Mouse (Mus musculus) neutrophil, adult 65 days (primary cell): ENCODE measurements around the gene Ifna13. TPM values are rescaled to one million over a fixed set of nuclear protein-coding genes. Genes with fewer than 3 reads are reported as not detected.

Experiments used
- total RNA-seq: library from RNA; stranded (reverse); gene quantifications from 2 replicates; pipeline ENCODE4 v1.2.4, GENCODE M21; 2023

Ifna13 gene
- total RNA-seq, result not detected in 2 replicates

DNA sequence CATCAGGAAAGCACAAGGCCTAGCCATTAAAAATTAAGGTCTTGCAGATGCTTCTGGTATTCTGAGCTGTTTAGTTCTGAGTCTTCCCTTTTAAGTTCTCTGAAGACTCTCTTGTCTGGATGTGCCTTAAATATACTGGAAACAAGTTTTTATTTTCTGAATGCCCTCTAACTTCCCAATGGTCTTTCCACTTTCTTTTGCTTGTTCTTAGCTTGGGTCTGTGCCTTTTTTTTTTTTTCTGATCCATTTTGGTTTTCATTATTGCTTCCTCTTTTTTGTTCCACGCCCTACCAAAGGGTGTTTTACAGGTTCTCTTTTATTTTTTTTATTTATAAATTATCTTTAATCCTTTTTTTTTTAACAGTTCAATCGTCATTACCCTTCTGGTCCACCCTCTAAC is at the start of gene Ifna13:
Ifna13 (minus strand) TSS at position 101 of the 400 bp plus-strand sequence.

DNA sequence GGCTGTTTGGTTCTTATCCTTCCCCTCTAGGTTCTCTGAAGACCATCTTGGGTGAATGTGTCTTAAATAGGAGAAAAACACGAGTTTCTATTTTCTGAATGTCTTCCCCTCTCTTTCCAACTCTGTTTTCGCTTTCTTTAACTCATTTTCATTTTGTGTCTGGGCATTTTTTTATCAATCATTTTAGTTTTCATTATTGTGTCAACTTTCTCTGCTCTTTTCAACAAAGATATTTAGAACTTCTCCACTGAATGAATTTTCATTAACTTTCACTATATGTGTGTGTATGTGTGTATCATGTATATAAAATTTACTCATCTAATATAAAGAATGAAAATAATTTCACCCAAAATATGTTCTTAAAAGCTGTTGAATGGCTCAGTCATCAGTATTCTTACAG is 47.0 kb upstream of the Ifna13 start, which contains the start of gene Ifnab:
Ifnab (minus strand) TSS at position 101 of the 400 bp plus-strand sequence.

DNA sequence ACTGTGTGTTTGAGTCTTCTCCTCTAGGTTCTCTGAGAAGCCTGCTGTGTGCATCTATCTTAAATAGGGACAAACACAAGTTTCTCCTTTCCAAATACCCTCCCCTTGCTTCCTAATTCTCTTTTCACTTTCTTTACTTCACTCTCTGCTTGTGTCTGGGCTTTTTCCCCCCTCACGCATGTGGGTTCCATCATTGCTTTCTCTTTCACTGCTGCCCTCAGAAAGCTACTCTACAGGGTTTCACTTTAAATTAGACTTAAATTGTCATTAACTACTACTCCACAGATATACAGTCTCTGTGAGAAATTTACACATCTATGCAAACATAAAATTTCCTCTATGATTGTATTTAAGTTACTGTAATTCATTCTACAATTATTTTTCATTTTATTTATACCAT is 39.6 kb upstream of the Ifna13 start, which contains the start of gene Ifna2:
Ifna2 (minus strand) TSS at position 101 of the 400 bp plus-strand sequence.

DNA sequence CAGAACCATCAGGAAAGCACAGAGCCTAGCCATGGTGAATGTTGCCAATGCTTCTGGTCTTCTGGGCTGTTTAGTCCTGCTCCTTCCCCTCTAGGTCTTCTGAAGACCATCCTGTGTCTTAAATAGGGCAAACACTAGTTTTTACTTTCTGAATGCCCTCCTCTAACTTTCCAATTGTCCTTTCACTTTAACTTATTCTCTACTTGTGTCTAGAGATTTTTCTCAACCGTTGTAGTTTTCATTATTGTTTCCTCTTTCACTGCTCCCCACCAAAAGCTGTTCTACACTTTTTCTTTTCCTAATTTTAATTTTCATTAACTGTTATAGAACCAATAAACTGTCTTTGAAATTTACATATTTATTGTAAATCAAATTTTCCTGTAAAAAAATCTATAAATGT is 32.6 kb upstream of the Ifna13 start, which contains the start of gene Ifna16:
Ifna16 (minus strand) TSS at position 101 of the 400 bp plus-strand sequence.

DNA sequence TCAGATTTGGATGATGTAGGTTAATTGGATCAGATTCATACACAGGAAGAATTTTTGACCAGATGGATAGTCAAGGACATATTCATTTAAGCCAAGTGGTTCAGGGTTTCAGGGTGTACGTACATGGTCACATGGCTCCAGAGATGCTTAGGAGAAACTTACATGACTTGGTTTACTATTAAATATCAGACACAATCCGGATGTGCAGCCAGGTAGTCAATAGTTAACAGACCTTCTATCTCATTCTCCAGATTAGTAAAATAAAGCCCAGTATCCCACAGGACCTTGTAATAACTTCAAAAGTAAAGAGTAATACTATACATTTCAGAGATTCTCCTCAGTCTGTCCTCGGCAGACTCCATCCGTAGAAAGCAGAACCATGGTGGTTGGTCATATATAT is 9.9 kb downstream of the Ifna13 start, which contains the start of gene C87499:
C87499 (minus strand) TSS at position 101 of the 400 bp plus-strand sequence.

DNA sequence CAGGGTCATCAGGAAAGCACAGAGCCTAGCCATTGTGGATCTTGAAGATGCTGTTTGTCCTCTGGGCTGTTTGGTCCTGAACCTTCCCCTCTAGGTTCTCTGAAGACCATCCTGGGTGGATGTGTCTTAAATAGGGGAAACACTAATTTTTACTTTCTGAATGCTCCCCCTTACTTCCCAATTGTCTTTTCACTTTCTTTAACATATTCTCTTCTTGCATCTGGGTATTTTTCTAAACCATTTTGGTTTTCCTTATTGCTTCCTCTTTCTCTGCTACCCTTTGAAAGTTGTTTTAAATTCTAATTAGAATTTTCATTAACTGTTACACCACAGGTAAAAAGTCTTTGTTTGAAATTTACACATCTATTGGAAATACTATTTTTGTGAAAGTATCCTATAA is 41.0 kb downstream of the Ifna13 start, which contains the start of gene Ifna12:
Ifna12 (minus strand) TSS at position 101 of the 400 bp plus-strand sequence.

Other genes starting within 250 kb of the Ifna13 start
- gene Hacd4, start 205.5 kb downstream of the Ifna13 start, total RNA-seq, result 80.3 and 87.0 TPM in 2 replicates
- not detected in 2 replicates for gene Ifnb1, start 121.7 kb downstream of the Ifna13 start, total RNA-seq
- not detected in 2 replicates for gene Ifna15, start 86.2 kb downstream of the Ifna13 start, total RNA-seq
- gene Ifna14, start 72.7 kb downstream of the Ifna13 start, total RNA-seq, result not detected in 2 replicates
- not detected in 2 replicates for gene Ifna9, start 52.1 kb downstream of the Ifna13 start, total RNA-seq
- not detected in 2 replicates for gene Ifna12, start 41.1 kb downstream of the Ifna13 start, total RNA-seq
- not detected in 2 replicates for gene C87499, start 10.0 kb downstream of the Ifna13 start, total RNA-seq
- not detected in 2 replicates for gene Ifna16, start 32.5 kb upstream of the Ifna13 start, total RNA-seq
- gene Ifna2, start 39.5 kb upstream of the Ifna13 start, total RNA-seq, result not detected in 2 replicates
- gene Ifnab, start 46.9 kb upstream of the Ifna13 start, total RNA-seq, result not detected in 2 replicates
- gene Gm26566, start 77.3 kb upstream of the Ifna13 start, total RNA-seq, result 0.63 TPM in 1 of 2 replicates, not detected in the other
- gene Klhl9, start 78.0 kb upstream of the Ifna13 start, total RNA-seq, result 48.2 and 49.4 TPM in 2 replicates
- gene Gm13271, start 110.4 kb upstream of the Ifna13 start, total RNA-seq, result not detected in 2 replicates
- gene Gm13283, start 115.7 kb upstream of the Ifna13 start, total RNA-seq, result not detected in 2 replicates
- gene Gm13290, start 129.4 kb upstream of the Ifna13 start, total RNA-seq, result 0.54 TPM in 1 of 2 replicates, not detected in the other
- gene Gm13289, start 132.5 kb upstream of the Ifna13 start, total RNA-seq, result not detected in 2 replicates
- gene Gm13272, start 135.4 kb upstream of the Ifna13 start, total RNA-seq, result not detected in 2 replicates
- gene Ifnz, start 137.7 kb upstream of the Ifna13 start, total RNA-seq, result not detected in 2 replicates
- not detected in 2 replicates for gene Gm13276, start 141.2 kb upstream of the Ifna13 start, total RNA-seq
- gene Gm13277, start 144.2 kb upstream of the Ifna13 start, total RNA-seq, result not detected in 2 replicates
- not detected in 2 replicates for gene Gm13278, start 147.1 kb upstream of the Ifna13 start, total RNA-seq
- not detected in 2 replicates for gene Gm13275, start 150.0 kb upstream of the Ifna13 start, total RNA-seq
- gene Gm13279, start 152.9 kb upstream of the Ifna13 start, total RNA-seq, result not detected in 2 replicates
- 0.45 TPM in 1 of 2 replicates, not detected in the other for gene Gm13285, start 155.2 kb upstream of the Ifna13 start, total RNA-seq
- not detected in 2 replicates for gene Gm13287, start 158.8 kb upstream of the Ifna13 start, total RNA-seq
- not detected in 2 replicates for gene Gm13288, start 161.1 kb upstream of the Ifna13 start, total RNA-seq
- gene Ifna7, start 171.8 kb upstream of the Ifna13 start, total RNA-seq, result not detected in 2 replicates
- gene Ifna11, start 175.5 kb upstream of the Ifna13 start, total RNA-seq, result not detected in 2 replicates
- not detected in 2 replicates for gene Ifna6, start 183.0 kb upstream of the Ifna13 start, total RNA-seq
- not detected in 2 replicates for gene Ifna5, start 191.1 kb upstream of the Ifna13 start, total RNA-seq
- not detected in 2 replicates for gene Ifna4, start 197.4 kb upstream of the Ifna13 start, total RNA-seq
- not detected in 2 replicates for gene Ifna1, start 205.6 kb upstream of the Ifna13 start, total RNA-seq
- not detected in 2 replicates for gene Ifne, start 235.7 kb upstream of the Ifna13 start, total RNA-seq